Mouse (Mus musculus) ES-Bruce4 (cell line): ENCODE measurements at regions not wholly inside any gene's neighbourhood (a gene's known extent, or its start where the extent isn't known, plus 50 kb on each side); places are given as distances from the start of the nearest gene placed in this dataset.

Experiments
- CTCF ChIP-seq: IDR thresholded peaks from one replicate; pipeline ENCODE4 v1.8.1; 2011; ENCODE audit warnings: low read depth, low read length
- POLR2A ChIP-seq: IDR thresholded peaks from one replicate; pipeline ENCODE4 v1.8.1; 2011; ENCODE audit warnings: low read length; ENCODE audit not compliant: insufficient read depth

- TF ChIP-seq CTCF (no peak), POLR2A (no peak)
Observed at GRCm38 (mm10) chr3:38042614-38043013, 318.3 kb upstream of the Gm5148 start.
